Mouse (Mus musculus): Measurements from ENCODE around the gene Apopt1. TPM values are rescaled to one million over a fixed set of nuclear protein-coding genes. Genes with fewer than 3 reads are reported as not detected.

The Apopt1 gene
- total RNA-seq, 2 experiments from 2014 or later, result 32.1 to 36.4 TPM

DNA sequence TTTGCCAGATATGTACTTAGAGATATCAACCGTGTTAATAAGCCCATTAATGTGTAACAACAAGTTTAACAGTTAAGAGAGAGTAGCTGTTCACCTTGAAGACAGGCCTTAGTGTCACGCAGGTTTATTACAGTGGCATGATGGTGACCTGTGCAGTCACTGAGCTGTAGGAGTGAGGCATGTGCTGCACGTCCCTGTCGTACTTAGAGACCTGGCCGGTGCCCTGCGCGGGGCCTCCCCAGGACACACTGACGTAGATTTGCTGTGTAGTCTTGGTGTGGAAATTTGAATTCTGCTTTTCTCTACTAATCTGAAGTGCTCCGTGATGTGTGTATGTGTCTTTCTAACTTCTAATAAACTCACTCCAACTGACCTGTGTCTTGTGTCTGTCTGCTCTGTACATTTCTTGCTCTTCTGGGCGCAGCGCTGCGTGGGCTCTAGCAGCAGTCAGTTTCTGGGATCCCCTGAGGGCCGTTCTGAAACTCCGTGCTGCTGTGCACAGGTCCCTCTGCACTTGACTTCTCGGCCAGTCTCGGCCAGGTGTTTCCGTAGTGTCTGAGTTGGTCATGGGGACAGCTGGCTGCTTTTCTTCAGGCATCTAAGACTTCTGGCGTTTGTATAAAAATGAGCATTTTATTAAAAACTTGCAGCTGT lies 81.6 kb downstream of the Apopt1 start:
- DNase-seq (ENCODE audit: low spot score), result no peak
- intact Hi-C loops (cut with DNase I), result loop anchor here (2.0 kb wide), 1 partner anchor 14 kb away; no protein-coding TSS in a partner anchor

- peak; percentile 47 for DNase-seq (ENCODE audit: low spot score)
- intact Hi-C loops (cut with DNase I), result loop anchor here (2.0 kb wide), 1 partner anchor 13 kb away; no protein-coding TSS in a partner anchor
These were observed 82.3 kb downstream of the Apopt1 start for GRCm38 (mm10) chr12:111795180-111795895.

DNA sequence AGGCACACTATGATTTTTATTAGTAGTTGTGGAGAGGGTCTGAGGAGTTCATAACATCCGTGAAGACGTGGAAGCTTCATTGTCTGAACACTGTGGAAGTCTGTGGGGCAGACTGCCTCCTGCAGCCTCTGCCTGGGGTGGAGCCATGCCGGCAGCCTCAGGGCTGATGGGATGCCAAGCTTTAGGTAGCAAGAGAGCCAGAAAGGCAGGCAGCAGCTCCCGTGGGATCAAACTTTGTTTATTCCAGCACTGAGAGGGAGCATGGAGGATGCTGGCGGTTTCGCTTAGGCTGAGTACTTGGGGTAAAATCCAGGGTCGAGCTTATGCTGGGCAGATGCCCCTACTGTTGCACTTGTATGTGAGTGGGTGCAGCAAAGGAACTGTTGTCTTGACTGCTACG lies 84.2 kb downstream of the Apopt1 start:
- DNase-seq (ENCODE audit: low spot score), result no peak
- intact Hi-C loops (cut with DNase I), result no loop called here

DNA sequence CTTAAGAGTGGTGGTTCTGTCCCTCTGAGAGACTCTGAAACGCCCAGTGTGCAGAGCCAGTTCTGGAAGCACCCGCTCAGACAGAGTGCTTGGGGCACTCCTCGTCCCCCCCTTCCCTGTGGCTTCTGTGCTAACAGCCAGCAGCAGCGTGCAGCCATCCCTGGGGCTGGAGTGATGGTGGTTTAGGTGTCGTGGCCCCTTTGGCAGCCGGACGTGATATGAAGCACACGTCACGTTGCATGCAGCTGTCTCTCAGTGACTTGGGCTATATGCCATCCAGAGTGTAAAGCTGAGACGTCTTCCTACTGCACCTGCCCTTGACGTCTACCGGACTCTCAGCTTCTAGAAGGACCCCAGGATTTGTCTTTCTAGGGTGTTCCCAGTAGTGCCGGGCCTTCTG lies 85.4 kb downstream of the Apopt1 start:
- intact Hi-C loops (cut with DNase I), result no loop called here

GRCm38 (mm10) chr12:111800459-111801183 lies 87.6 kb downstream of the Apopt1 start:
- intact Hi-C loops (cut with DNase I), result no loop called here
- no peak for DNase-seq (ENCODE audit: low spot score)

More for the DNA sequence above, 85.4 kb downstream of the Apopt1 start:
- no peak for DNase-seq (ENCODE audit: low spot score)

GRCm38 (mm10) chr12:111803538-111803937 lies 90.5 kb downstream of the Apopt1 start:
- no peak for DNase-seq (ENCODE audit: low spot score)
- intact Hi-C loops (cut with DNase I), result no loop called here

Other genes starting within 250 kb of the Apopt1 start
- gene Gm266, start 227.4 kb upstream of the Apopt1 start, total RNA-seq (2021), result under 1 TPM; 0.36 to 0.75 TPM
- 100 to 1,000 TPM; 140 to 145 TPM for gene Eif5, start 175.2 kb upstream of the Apopt1 start, total RNA-seq (2021)
- 10 to 100 TPM; 52.9 to 54.3 TPM for gene Mark3, start 138.7 kb upstream of the Apopt1 start, total RNA-seq (2021)
- gene Ckb, start 40.9 kb upstream of the Apopt1 start, total RNA-seq (2021), result 10 to 100 TPM; 91.2 to 98.8 TPM
- gene Trmt61a, start 35.2 kb upstream of the Apopt1 start, total RNA-seq (2021), result 1 to 10 TPM; 4.4 to 5.7 TPM
- gene Bag5, start within 50 bp of the Apopt1 start, total RNA-seq (2021), result 10 to 100 TPM; 19.4 to 21.2 TPM
- 10 to 100 TPM; 94.5 to 95.3 TPM for gene Klc1, start 45.6 kb downstream of the Apopt1 start, total RNA-seq (2021)
- gene Xrcc3, start 100.6 kb downstream of the Apopt1 start, total RNA-seq (2021), result 1 to 10 TPM; 1.9 to 2.2 TPM
- 10 to 100 TPM; 61.1 to 66.7 TPM for gene Zfyve21, start 100.9 kb downstream of the Apopt1 start, total RNA-seq (2021)
- 10 to 100 TPM; 17.4 to 19.1 TPM for gene Ppp1r13b, start 194.8 kb downstream of the Apopt1 start, total RNA-seq (2021)

Measured in heart, postnatal 25 days (tissue).